ENCODE assay signal across 20 mouse cellular contexts in genomic region chr2:74945185-74945749, GRCm38 (mm10).
DNase-seq lines count a peak whose midpoint lies in the region; ATAC-seq lines count a peak whose summit lies in the region.
"Had no signal": no experiment of that assay in that cellular context is flagged by ENCODE, and none has a peak within 500 bp of the region (broad histone marks: within the 10 kb centered on the region; RNA-seq: fewer than 3 reads in every experiment).

No protein-coding gene starts in this region.

- H3K4me3 ChIP-seq in kidney, embryonic 14.5 days (ENCODE audit: low read length): no peak overlapping the region
- H3K4me3 ChIP-seq in midbrain, embryonic 11.5 days (ENCODE audit: low read depth, low read length): no peak overlapping the region
- H3K4me3 ChIP-seq in midbrain, embryonic 16.5 days (ENCODE audit: low read depth, low read length): no peak overlapping the region
- H3K4me3 ChIP-seq in limb, embryonic 12.5 days (replicated peaks): no peak overlapping the region
- no peak overlapping the region for H3K4me3 ChIP-seq in hindbrain, embryonic 10.5 days
- H3K4me3 ChIP-seq: embryonic facial prominence, embryonic 15.5 days; erythroblast, embryonic 14.5 days; forebrain, embryonic 10.5 days; heart, embryonic 12.5 days; hindbrain, embryonic 12.5 days had no signal

- no peaks in the 10 kb centered on the region; the same call in 1 of the 2 replicates for H3K27me3 ChIP-seq in kidney, embryonic 14.5 days (ENCODE audit: control insufficient read depth, insufficient read depth, low read length)
- no peaks in the 10 kb centered on the region for H3K27me3 ChIP-seq in midbrain, embryonic 11.5 days (ENCODE audit: control insufficient read depth, insufficient read depth, low read length)
- no peaks in the 10 kb centered on the region for H3K27me3 ChIP-seq in midbrain, embryonic 16.5 days (ENCODE audit: control insufficient read depth, insufficient read depth, low read depth, low read length)
- peaks cover 19% of the 10 kb centered on the region for H3K27me3 ChIP-seq in limb, embryonic 12.5 days
- H3K27me3 ChIP-seq in hindbrain, embryonic 10.5 days (ENCODE audit: insufficient read depth, poor library complexity, severe bottlenecking): 0 out of 2 replicates have a peak, but pooled peaks cover 2% of the 10 kb centered on the region
- H3K27me3 ChIP-seq: embryonic facial prominence, embryonic 15.5 days; heart, embryonic 12.5 days; hindbrain, embryonic 12.5 days had no signal

- WGBS in kidney, embryonic 14.5 days: 24% methylated on average over 7 of the region's 7 CpGs
- 83% methylated on average over 7 of the region's 7 CpGs for WGBS in midbrain, embryonic 11.5 days
- 80% methylated on average over 7 of the region's 7 CpGs for WGBS in midbrain, embryonic 16.5 days
- 20% methylated on average over 7 of the region's 7 CpGs for WGBS in limb, embryonic 12.5 days
- WGBS in hindbrain, embryonic 10.5 days: 79% methylated on average over 7 of the region's 7 CpGs

- H3K4me1 ChIP-seq in kidney, embryonic 14.5 days (ENCODE audit: control insufficient read depth, insufficient read depth, low read length): no peaks in the 10 kb centered on the region
- H3K4me1 ChIP-seq in midbrain, embryonic 11.5 days (ENCODE audit: control insufficient read depth, insufficient read depth, low read length): no peaks in the 10 kb centered on the region
- H3K4me1 ChIP-seq in midbrain, embryonic 16.5 days (ENCODE audit: control insufficient read depth, insufficient read depth, low read length): no peaks in the 10 kb centered on the region
- peaks cover 22% of the 10 kb centered on the region for H3K4me1 ChIP-seq in limb, embryonic 12.5 days (replicated peaks)
- H3K4me1 ChIP-seq in hindbrain, embryonic 10.5 days (replicated peaks): no peaks in the 10 kb centered on the region
- H3K4me1 ChIP-seq: embryonic facial prominence, embryonic 15.5 days; forebrain, embryonic 10.5 days; heart, embryonic 12.5 days; hindbrain, embryonic 12.5 days had no signal

- H3K4me2 ChIP-seq in kidney, embryonic 14.5 days (replicated peaks; ENCODE audit: low read depth, low read length): no peak overlapping the region
- H3K4me2 ChIP-seq in midbrain, embryonic 11.5 days: no peak overlapping the region
- no peak overlapping the region for H3K4me2 ChIP-seq in midbrain, embryonic 16.5 days (ENCODE audit: low read length)
- peak overlapping the region; percentile 4; the same call in 1 of the 2 replicates for H3K4me2 ChIP-seq in limb, embryonic 12.5 days
- H3K4me2 ChIP-seq: embryonic facial prominence, embryonic 15.5 days; heart, embryonic 12.5 days; hindbrain, embryonic 12.5 days had no signal

- no peaks in the 10 kb centered on the region for H3K36me3 ChIP-seq in kidney, embryonic 14.5 days (ENCODE audit: control insufficient read depth, insufficient read depth, low read length)
- no peaks in the 10 kb centered on the region for H3K36me3 ChIP-seq in midbrain, embryonic 11.5 days (ENCODE audit: control insufficient read depth, insufficient read depth, low read length)
- no peaks in the 10 kb centered on the region for H3K36me3 ChIP-seq in midbrain, embryonic 16.5 days (ENCODE audit: control insufficient read depth, insufficient read depth, low read length)
- H3K36me3 ChIP-seq in limb, embryonic 12.5 days: no peaks in the 10 kb centered on the region
- no peaks in the 10 kb centered on the region for H3K36me3 ChIP-seq in hindbrain, embryonic 10.5 days
- H3K36me3 ChIP-seq: embryonic facial prominence, embryonic 15.5 days; forebrain, embryonic 10.5 days; heart, embryonic 12.5 days; hindbrain, embryonic 12.5 days had no signal

- no peak overlapping the region for H3K9ac ChIP-seq in kidney, embryonic 14.5 days (ENCODE audit: low read depth, low read length)
- H3K9ac ChIP-seq in midbrain, embryonic 11.5 days (ENCODE audit: low read length): no peak overlapping the region
- no peak overlapping the region for H3K9ac ChIP-seq in midbrain, embryonic 16.5 days (ENCODE audit: low read depth, low read length)
- H3K9ac ChIP-seq in limb, embryonic 12.5 days (replicated peaks): no peak overlapping the region
- H3K9ac ChIP-seq: embryonic facial prominence, embryonic 15.5 days; heart, embryonic 12.5 days; hindbrain, embryonic 12.5 days had no signal

- DNase-seq in kidney, postnatal 10 days: no peak
- DNase-seq in midbrain, embryonic 11.5 days (ENCODE audit: low spot score, missing footprints): peak; percentile 51
- no peak for DNase-seq in hindbrain, embryonic 10.5 days (ENCODE audit: low spot score)
- DNase-seq: adrenal gland, adult 2 months; adrenal gland, postnatal 25 days; cerebellum, adult 18-20 months; cerebellum, adult 9-11 months; cerebellum, postnatal 36 days; gastrocnemius, postnatal 14 days; heart, postnatal 36 days had no signal

- no peak overlapping the region for H3K27ac ChIP-seq in kidney, embryonic 14.5 days (ENCODE audit: low read depth, low read length)
- no peak overlapping the region for H3K27ac ChIP-seq in midbrain, embryonic 11.5 days (ENCODE audit: low read depth, low read length)
- no peak overlapping the region for H3K27ac ChIP-seq in midbrain, embryonic 16.5 days (ENCODE audit: low read length)
- no peak overlapping the region for H3K27ac ChIP-seq in limb, embryonic 12.5 days
- no peak overlapping the region for H3K27ac ChIP-seq in hindbrain, embryonic 10.5 days
- H3K27ac ChIP-seq: embryonic facial prominence, embryonic 15.5 days; forebrain, embryonic 10.5 days; hindbrain, embryonic 12.5 days; hindbrain, postnatal 0 days had no signal

- no peaks in the 10 kb centered on the region for H3K9me3 ChIP-seq in kidney, embryonic 14.5 days (ENCODE audit: control insufficient read depth, low read length)
- no peaks in the 10 kb centered on the region for H3K9me3 ChIP-seq in midbrain, embryonic 11.5 days (ENCODE audit: control insufficient read depth, low read length)
- no peaks in the 10 kb centered on the region for H3K9me3 ChIP-seq in midbrain, embryonic 16.5 days (replicated peaks; ENCODE audit: control insufficient read depth, low read length, poor library complexity, severe bottlenecking)
- H3K9me3 ChIP-seq in limb, embryonic 12.5 days: no peaks in the 10 kb centered on the region
- H3K9me3 ChIP-seq in hindbrain, embryonic 10.5 days: no peaks in the 10 kb centered on the region
- H3K9me3 ChIP-seq: embryonic facial prominence, embryonic 15.5 days; forebrain, embryonic 10.5 days; heart, embryonic 12.5 days; hindbrain, embryonic 12.5 days had no signal

- peak; percentile 77 for ATAC-seq in kidney, embryonic 14.5 days (ENCODE audit: low FRiP score, low TSS enrichment)
- ATAC-seq in midbrain, embryonic 11.5 days (ENCODE audit: low FRiP score): no peak
- ATAC-seq in midbrain, embryonic 16.5 days: no peak
- ATAC-seq in limb, embryonic 12.5 days (ENCODE audit: insufficient number of reproducible peaks, insufficient read depth, low FRiP score, low TSS enrichment, low read depth): peak; percentile 68; the same call in 1 of the 2 replicates
- ATAC-seq: forebrain, embryonic 14.5 days; hindbrain, postnatal 0 days had no signal

Comparison
In these comparisons a context has a peak if more than half of its experiments do, and no peak if none do; other contexts are left out.
1. ATAC-seq: peak in kidney, embryonic 14.5 days (single experiment) and limb, embryonic 12.5 days (single experiment); none in midbrain, embryonic 11.5 days (single experiment) and midbrain, embryonic 16.5 days (single experiment).